ENCODE assay signal across 19 mouse cellular contexts in the genomic region with DNA sequence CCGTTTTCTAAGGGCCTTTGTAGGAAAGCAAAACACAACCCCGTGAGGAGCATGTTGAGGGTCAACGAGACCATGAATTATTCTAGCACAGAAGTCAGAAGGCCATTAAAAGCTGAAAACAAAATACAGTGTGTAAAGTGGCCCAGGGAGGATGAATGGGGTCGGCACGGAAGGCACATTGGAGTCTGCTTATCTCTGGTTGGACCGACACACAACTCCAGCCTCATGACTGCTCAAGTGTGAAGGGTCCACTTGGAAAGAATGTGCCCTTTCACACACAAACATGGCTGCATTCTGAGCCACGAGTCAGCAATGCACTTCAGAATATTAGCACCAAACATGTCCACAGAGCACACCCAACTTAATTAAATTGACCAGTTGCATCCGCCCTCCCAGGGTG.
DNase-seq lines count a peak whose midpoint lies in the region; ATAC-seq and TF ChIP-seq lines count a peak whose summit lies in the region.
"Had no signal": no experiment of that assay in that cellular context is flagged by ENCODE, and none has a peak within 500 bp of the region (broad histone marks: within the 10 kb centered on the region; RNA-seq: fewer than 3 reads in every experiment).

No protein-coding gene starts in this region.

- H3K36me3 ChIP-seq in kidney, embryonic 14.5 days (ENCODE audit: control insufficient read depth, insufficient read depth, low read length) = no peaks in the 10 kb centered on the region
- no peaks in the 10 kb centered on the region for H3K36me3 ChIP-seq in thymus, adult 2 months (ENCODE audit: control insufficient read depth, insufficient read depth, low read length)
- H3K36me3 ChIP-seq in midbrain, postnatal 0 days (ENCODE audit: insufficient read depth, low read length) = no peaks in the 10 kb centered on the region
- H3K36me3 ChIP-seq: embryonic facial prominence, embryonic 12.5 days; heart, embryonic 12.5 days; hindbrain, embryonic 10.5 days had no signal

- no peak overlapping the region for H3K4me2 ChIP-seq in kidney, embryonic 14.5 days (replicated peaks; ENCODE audit: low read depth, low read length)
- H3K4me2 ChIP-seq in midbrain, postnatal 0 days (ENCODE audit: low read depth, low read length, poor library complexity, severe bottlenecking) = no peak overlapping the region
- H3K4me2 ChIP-seq: embryonic facial prominence, embryonic 12.5 days; heart, embryonic 12.5 days; hindbrain, embryonic 14.5 days had no signal

- 0 out of 2 replicates have a peak, but pooled peaks cover 3% of the 10 kb centered on the region for H3K9me3 ChIP-seq in kidney, embryonic 14.5 days (ENCODE audit: control insufficient read depth, low read length)
- no peaks in the 10 kb centered on the region for H3K9me3 ChIP-seq in midbrain, postnatal 0 days (ENCODE audit: low read length)
- H3K9me3 ChIP-seq: embryonic facial prominence, embryonic 12.5 days; hindbrain, embryonic 10.5 days had no signal

- H3K27ac ChIP-seq in kidney, embryonic 14.5 days (ENCODE audit: low read depth, low read length) = peak overlapping the region; percentile 13; the same call in 1 of the 2 replicates
- H3K27ac ChIP-seq in thymus, adult 2 months (ENCODE audit: control insufficient read depth, insufficient read depth, low read length) = no peak overlapping the region
- no peak overlapping the region for H3K27ac ChIP-seq in midbrain, postnatal 0 days (ENCODE audit: low read depth, low read length)
- H3K27ac ChIP-seq: embryonic facial prominence, embryonic 12.5 days; gastrocnemius, adult 2 months; hindbrain, embryonic 10.5 days; hindbrain, embryonic 14.5 days had no signal

- 13% methylated on average over 8 of the region's 8 CpGs for WGBS in kidney, embryonic 14.5 days
- WGBS in thymus, adult 2 months = 91% methylated on average over 8 of the region's 8 CpGs
- 74% methylated on average over 8 of the region's 8 CpGs for WGBS in midbrain, postnatal 0 days

- H3K9ac ChIP-seq in kidney, embryonic 14.5 days (ENCODE audit: low read depth, low read length) = no peak overlapping the region
- no peak overlapping the region for H3K9ac ChIP-seq in midbrain, postnatal 0 days (replicated peaks; ENCODE audit: low read length, poor library complexity, severe bottlenecking)
- H3K9ac ChIP-seq: embryonic facial prominence, embryonic 12.5 days; heart, embryonic 12.5 days; hindbrain, embryonic 14.5 days had no signal

- no peak for TF ChIP-seq POLR2A in thymus, adult 2 months (IDR thresholded peaks at IDR 0.05; ENCODE audit: control insufficient read depth, extremely low read depth, insufficient read depth, low read length, poor library complexity)

- peaks cover 23% of the 10 kb centered on the region for H3K4me1 ChIP-seq in kidney, embryonic 14.5 days (ENCODE audit: control insufficient read depth, insufficient read depth, low read length)
- H3K4me1 ChIP-seq in thymus, adult 2 months (replicated peaks; ENCODE audit: control insufficient read depth, insufficient read depth, low read length) = no peaks in the 10 kb centered on the region
- H3K4me1 ChIP-seq in midbrain, postnatal 0 days (ENCODE audit: insufficient read depth, low read length) = no peaks in the 10 kb centered on the region
- H3K4me1 ChIP-seq: embryonic facial prominence, embryonic 12.5 days; heart, embryonic 12.5 days had no signal

- no peak overlapping the region for H3K4me3 ChIP-seq in kidney, embryonic 14.5 days (ENCODE audit: low read length)
- H3K4me3 ChIP-seq in thymus, adult 2 months (ENCODE audit: control insufficient read depth, insufficient read depth, low read length) = no peak overlapping the region
- no peak overlapping the region for H3K4me3 ChIP-seq in midbrain, postnatal 0 days (ENCODE audit: low read depth, low read length)
- H3K4me3 ChIP-seq: embryonic facial prominence, embryonic 12.5 days; gastrocnemius, adult 2 months; heart, embryonic 12.5 days; hindbrain, embryonic 10.5 days had no signal

- peak; percentile 95 for ATAC-seq in kidney, embryonic 14.5 days (ENCODE audit: low FRiP score, low TSS enrichment)
- no peak for ATAC-seq in midbrain, postnatal 0 days (ENCODE audit: low FRiP score)

- no peak for TF ChIP-seq CTCF in thymus, adult 2 months (IDR thresholded peaks at IDR 0.05; ENCODE audit: borderline replicate concordance, control insufficient read depth, extremely low read depth, insufficient read depth, low read length, poor library complexity)
- TF ChIP-seq CTCF in midbrain, postnatal 0 days (IDR thresholded peaks at IDR 0.05) = no peak

- no peaks in the 10 kb centered on the region for H3K27me3 ChIP-seq in kidney, embryonic 14.5 days (ENCODE audit: control insufficient read depth, insufficient read depth, low read length)
- H3K27me3 ChIP-seq in thymus, adult 2 months (ENCODE audit: control insufficient read depth, insufficient read depth, low read length) = no peaks in the 10 kb centered on the region
- H3K27me3 ChIP-seq in midbrain, postnatal 0 days (ENCODE audit: insufficient read depth, low read length) = no peaks in the 10 kb centered on the region
- H3K27me3 ChIP-seq: CH12.LX; embryonic facial prominence, embryonic 12.5 days; heart, embryonic 12.5 days had no signal

- peak; percentile 59 for DNase-seq in kidney, adult 18-20 months
- DNase-seq in kidney, postnatal 10 days = peak; percentile 72
- peak; percentile 49 to 71 for DNase-seq in kidney, postnatal 4 days
- DNase-seq in thymus, adult 18-20 months = no peak
- DNase-seq in thymus, adult 2 months = no peak
- no peak for DNase-seq in testis, postnatal 14 days (ENCODE audit: low spot score)
- DNase-seq in midbrain, postnatal 0 days (ENCODE audit: low spot score) = no peak
- DNase-seq: adrenal gland, adult 8-10 months; adrenal gland, postnatal 36 days; cerebellum, adult 8-10 months; cerebellum, postnatal 14 days; gastrocnemius, adult 2 months; gastrocnemius, postnatal 25 days had no signal

Comparison
In these comparisons a context has a peak if more than half of its experiments do, and no peak if none do; other contexts are left out.
1. DNase-seq: peak in kidney, adult 18-20 months (single experiment), kidney, postnatal 10 days (single experiment) and kidney, postnatal 4 days (2 of 2); none in thymus, adult 18-20 months (0 of 2), thymus, adult 2 months (single experiment), testis, postnatal 14 days (single experiment) and midbrain, postnatal 0 days (single experiment).